Mouse (Mus musculus) gastrocnemius, postnatal 4 days (tissue): Measurements from ENCODE around the gene Nrf1. TPM values are rescaled to one million over a fixed set of nuclear protein-coding genes. Genes with fewer than 3 reads are reported as not detected.

Experiments
- DNase-seq, 2 experiments: peaks; one replicate each; pipeline ENCODE4 v3.0.0; 2021 to 2022; ENCODE audit warnings: low spot score in 2 of 2, mixed read lengths in 2 of 2
- microRNA-seq: library from miRNA; unstranded; fragments of <30 nt; microRNA quantifications from one replicate; pipeline ENCODE4 v1.2.0, GENCODE M21; 2021
- total RNA-seq, 2 experiments: library from RNA; stranded (reverse); gene quantifications; 2 replicates each; pipeline ENCODE4 v1.2.3; 2021

Gene Nrf1
- total RNA-seq, 2 experiments from 2014 or later: 22.9 to 25.3 TPM

DNA sequence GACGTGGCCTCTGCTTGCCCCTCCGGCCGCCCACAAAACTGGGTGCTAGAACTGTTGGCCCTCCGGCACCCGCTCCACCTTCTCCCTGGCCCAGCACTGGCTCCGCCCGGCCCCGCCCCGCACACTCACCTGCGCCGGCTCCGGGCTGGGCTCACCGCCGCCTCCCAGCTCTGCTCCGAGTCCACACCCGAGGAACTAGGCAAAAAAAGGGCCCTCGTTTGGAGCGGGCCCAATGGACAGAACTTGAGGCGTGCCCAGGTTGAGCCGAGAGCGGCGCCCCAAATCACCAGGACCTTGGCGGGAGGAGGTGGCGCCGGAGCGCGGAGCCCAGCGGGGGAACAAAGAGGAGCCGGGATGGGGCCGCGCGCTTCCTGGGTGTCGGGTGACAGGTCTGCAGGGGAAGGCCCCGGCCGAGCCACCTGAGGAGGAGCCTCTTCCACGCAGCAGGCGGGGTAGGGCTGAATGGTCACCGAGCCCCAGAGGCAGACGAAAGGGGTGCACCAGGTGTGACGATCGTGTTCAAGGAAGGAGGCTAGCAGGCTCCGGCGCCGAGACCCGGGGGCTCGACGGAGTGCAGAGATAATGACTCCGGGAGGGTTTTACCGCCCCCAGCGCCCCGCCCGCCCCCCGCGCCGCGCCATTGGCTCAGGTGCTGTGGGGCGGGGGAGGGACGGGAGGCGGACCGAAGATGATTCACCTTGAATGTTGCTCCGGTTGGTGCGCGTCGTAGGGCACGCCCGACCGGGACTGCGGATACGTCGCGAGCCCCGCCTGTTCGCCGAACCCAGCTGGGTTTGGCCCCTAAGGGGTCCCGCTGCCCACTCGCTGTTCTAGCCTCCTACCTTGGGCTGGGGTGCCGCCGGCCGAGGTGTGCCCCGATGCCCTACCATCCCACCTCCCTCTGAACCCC, 126.0 kb downstream of the Nrf1 start:
- no peak for DNase-seq

DNA sequence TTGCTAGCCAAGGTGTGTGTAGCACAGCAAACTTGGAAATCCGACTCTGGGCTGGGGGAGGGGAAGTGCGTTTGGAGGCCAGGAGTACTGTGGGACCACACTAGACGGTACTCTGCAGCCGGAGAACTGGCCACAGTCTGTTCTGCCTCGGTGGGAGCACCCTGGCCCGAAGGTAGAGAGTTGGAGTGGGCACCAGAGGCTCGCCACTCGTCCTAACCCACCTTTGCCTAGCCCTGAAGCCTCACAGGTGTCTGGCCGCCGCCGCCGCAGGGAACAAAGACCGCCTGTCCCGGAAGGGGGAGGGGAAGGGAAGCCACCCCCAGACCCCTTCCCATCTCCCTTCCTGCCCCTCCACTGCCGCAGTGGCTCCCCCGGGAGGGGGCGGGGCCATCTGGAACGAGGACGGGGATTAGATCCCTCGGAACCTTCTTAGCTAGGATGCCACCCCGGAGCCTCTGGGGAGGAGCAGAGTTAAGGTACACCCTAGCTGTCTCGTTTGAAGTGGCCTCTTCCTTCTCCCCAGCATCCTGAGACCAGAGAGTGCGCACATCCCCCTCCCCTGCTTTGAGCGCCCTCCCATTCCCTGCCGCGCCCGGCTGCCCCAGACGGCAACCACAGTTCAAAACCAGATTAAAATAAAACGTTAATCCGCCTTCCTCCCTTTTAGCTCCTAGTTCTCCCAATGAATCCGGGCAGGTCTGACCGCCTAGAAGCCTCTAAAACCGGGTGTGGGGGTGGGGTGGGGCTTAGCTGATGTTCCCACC, 126.9 kb downstream of the Nrf1 start:
- no peak for DNase-seq

DNA sequence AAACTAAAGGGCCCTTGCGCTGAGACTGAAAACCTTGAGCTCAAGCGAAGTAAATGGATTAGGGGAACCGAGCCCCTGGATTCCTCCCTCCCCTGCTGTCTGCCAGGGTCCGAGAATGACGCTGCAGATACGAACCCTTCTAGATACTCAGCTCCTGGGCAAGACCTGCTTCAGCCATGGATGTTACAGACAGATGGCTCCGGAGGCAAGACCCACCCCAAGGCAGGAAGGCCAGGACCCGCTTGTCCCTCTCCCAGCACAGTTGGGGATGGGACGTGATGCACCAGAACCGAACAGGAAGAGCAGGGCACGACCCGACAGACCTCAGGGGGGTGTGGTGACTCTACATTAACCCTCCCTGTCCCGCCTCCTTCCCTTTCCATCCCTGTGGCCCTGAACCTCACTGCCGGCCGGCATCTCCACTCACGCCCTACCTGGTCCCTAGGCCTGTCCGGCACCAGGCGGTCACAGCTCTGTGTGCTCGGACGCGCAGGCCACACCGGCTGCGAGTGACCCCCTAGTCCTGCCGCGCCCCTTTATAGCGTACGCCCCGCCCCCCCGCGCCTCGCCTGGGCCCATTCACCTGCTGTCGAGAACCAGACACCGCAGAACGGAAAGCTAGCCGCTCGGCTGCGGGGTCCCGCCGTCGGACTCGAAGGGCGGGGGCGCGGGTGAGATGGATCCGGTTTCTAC, 127.6 kb downstream of the Nrf1 start:
- no peak for DNase-seq

GRCm38 (mm10) chr6:30175918-30176421, 128.2 kb downstream of the Nrf1 start:
- DNase-seq: no peak

DNA sequence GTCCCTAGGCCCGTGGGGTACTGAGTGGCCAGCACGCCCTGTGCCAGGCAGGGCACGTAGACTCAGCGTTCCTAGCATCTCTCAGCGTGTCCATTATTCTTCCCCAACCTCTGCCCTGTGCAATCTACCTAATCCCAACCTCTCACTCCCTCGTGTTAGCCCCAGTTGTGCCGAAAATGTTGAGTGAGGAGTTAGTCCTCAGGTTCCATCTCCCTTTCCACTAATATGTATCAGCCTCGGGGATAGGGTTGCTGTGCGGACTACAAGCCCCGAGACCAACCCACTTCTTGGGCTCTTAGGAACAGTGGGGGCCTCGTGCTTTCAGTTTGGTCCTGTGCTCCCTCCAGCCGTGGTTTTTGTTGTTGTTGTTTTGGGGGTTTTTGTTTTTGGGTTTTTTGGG, 128.7 kb downstream of the Nrf1 start:
- DNase-seq: no peak

- no peak for DNase-seq
These were observed 129.5 kb downstream of the Nrf1 start for GRCm38 (mm10) chr6:30177305-30177704.

GRCm38 (mm10) chr6:30178023-30178639, 130.3 kb downstream of the Nrf1 start:
- no peak for DNase-seq

GRCm38 (mm10) chr6:30179046-30179445, 131.3 kb downstream of the Nrf1 start:
- DNase-seq: no peak

- DNase-seq: no peak
These were observed 132.5 kb downstream of the Nrf1 start for GRCm38 (mm10) chr6:30180321-30180720.

DNA sequence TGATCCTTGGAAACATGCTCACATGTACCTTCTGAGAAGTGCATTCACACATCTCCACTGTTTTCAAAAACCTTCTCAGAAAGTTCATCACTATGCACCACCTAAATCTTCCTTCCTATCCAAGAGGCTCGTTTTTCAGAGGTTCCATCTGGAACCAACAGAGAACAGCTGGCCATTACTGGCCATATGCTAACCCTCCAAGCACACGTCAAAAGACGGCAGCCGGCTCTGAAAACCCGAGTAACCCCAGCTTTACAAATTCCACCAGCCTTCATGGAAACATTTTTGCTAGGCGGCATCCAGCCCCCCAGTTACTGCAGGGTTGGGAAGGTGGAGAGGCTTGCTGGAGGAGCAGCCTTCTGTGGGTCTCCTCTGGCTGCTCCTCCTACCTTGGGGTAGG, 134.2 kb downstream of the Nrf1 start:
- no peak for DNase-seq

GRCm38 (mm10) chr6:30183624-30184023, 135.8 kb downstream of the Nrf1 start:
- no peak for DNase-seq

GRCm38 (mm10) chr6:30195656-30196055, 147.9 kb downstream of the Nrf1 start:
- no peak for DNase-seq

GRCm38 (mm10) chr6:30196143-30196542, 148.4 kb downstream of the Nrf1 start:
- no peak for DNase-seq

Small RNA genes lying within 50 kb of the gene (microRNA-seq; reads per million reads assigned to microRNA genes)
- 26.5 reads per million, percentile 38 among the genes with 10 or more reads in this experiment for gene Mir182
- gene Mir183: 37.7 reads per million, percentile 41 among the genes with 10 or more reads in this experiment
- gene Mir96: 1.3 reads per million

Other genes starting within 250 kb of the Nrf1 start
- 10 to 100 TPM; 10.3 to 10.9 TPM for gene Strip2, start 131.0 kb upstream of the Nrf1 start, total RNA-seq